ENCODE assay signal across 25 mouse cellular contexts in genomic region chr7:78103536-78104279, GRCm38 (mm10).
"Had no signal": no experiment of that assay in that cellular context is flagged by ENCODE, and none has a peak within 500 bp of the region (broad histone marks: within the 10 kb centered on the region; RNA-seq: fewer than 3 reads in every experiment).

No protein-coding gene starts in this region.

- H3K9me3 ChIP-seq: heart, embryonic 12.5 days; hindbrain, embryonic 10.5 days; hindbrain, embryonic 12.5 days; intestine, embryonic 15.5 days; limb, embryonic 10.5 days; limb, embryonic 12.5 days; liver, embryonic 13.5 days; liver, embryonic 15.5 days had no signal

- ATAC-seq: hindbrain, embryonic 16.5 days; inflammation-experienced regulatory T-cells, adult 6 months; intestine, embryonic 15.5 days; intestine, postnatal 0 days had no signal

- H3K36me3 ChIP-seq: heart, embryonic 12.5 days; hindbrain, embryonic 10.5 days; hindbrain, embryonic 12.5 days; intestine, embryonic 15.5 days; limb, embryonic 10.5 days; limb, embryonic 12.5 days; liver, embryonic 13.5 days; liver, embryonic 15.5 days had no signal

- H3K4me3 ChIP-seq: heart, adult 2 months; heart, embryonic 12.5 days; hindbrain, embryonic 10.5 days; hindbrain, embryonic 12.5 days; intestine, embryonic 15.5 days; layer of hippocampus, adult 2 months; left cerebral cortex, adult 2 months; limb, embryonic 10.5 days; limb, embryonic 12.5 days; liver, embryonic 13.5 days; liver, embryonic 15.5 days had no signal

- H3K27me3 ChIP-seq: heart, embryonic 12.5 days; hindbrain, embryonic 12.5 days; intestine, embryonic 15.5 days; limb, embryonic 12.5 days; liver, embryonic 13.5 days; liver, embryonic 15.5 days had no signal

- H3K4me1 ChIP-seq: heart, embryonic 12.5 days; hindbrain, embryonic 12.5 days; intestine, embryonic 15.5 days; limb, embryonic 10.5 days; limb, embryonic 12.5 days; liver, embryonic 13.5 days; liver, embryonic 15.5 days had no signal

- H3K9ac ChIP-seq: heart, embryonic 12.5 days; hindbrain, embryonic 12.5 days; hindbrain, embryonic 14.5 days; intestine, embryonic 15.5 days; limb, embryonic 12.5 days; liver, embryonic 13.5 days; liver, embryonic 15.5 days had no signal

- H3K4me2 ChIP-seq: heart, embryonic 12.5 days; hindbrain, embryonic 12.5 days; hindbrain, embryonic 14.5 days; intestine, embryonic 15.5 days; limb, embryonic 12.5 days; liver, embryonic 11.5 days; liver, embryonic 13.5 days; liver, embryonic 15.5 days had no signal

- DNase-seq: gastrocnemius, postnatal 14 days; gastrocnemius, postnatal 36 days; heart, adult 11 months; heart, adult 2 months; heart, postnatal 10 days; heart, postnatal 4 days; kidney, adult 18-20 months; kidney, postnatal 14 days; kidney, postnatal 4 days; liver; liver, embryonic 13.5 days had no signal

- H3K27ac ChIP-seq: heart, adult 2 months; hindbrain, embryonic 10.5 days; hindbrain, embryonic 12.5 days; hindbrain, embryonic 14.5 days; intestine, embryonic 15.5 days; layer of hippocampus, adult 2 months; left cerebral cortex, adult 2 months; limb, embryonic 10.5 days; limb, embryonic 12.5 days; liver, embryonic 13.5 days; liver, embryonic 15.5 days had no signal
